21 mouse cellular contexts compared by ENCODE assay signal in the genomic region with DNA sequence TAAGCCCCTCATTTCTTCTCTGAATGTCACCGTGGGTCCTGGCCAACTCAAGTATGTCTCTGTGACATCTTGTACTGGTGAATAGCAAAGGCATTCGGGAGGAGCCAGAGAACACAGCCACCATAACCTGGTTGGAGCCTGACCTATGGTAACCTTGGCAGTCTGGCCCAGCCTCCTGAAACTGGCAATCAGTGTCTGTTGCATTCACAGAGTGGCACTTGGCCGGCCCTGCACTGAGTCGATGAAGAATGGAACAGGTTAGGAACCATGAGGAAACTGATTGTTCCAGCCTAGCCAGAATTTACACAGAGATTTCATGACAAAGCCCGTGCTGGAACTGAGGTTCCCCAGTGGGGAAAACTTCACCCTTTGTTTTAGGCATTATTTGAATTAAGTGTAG. TPM values are rescaled to one million over a fixed set of nuclear protein-coding genes. Genes with fewer than 3 reads are reported as not detected.
A peak's percentile ranks its signal among the peaks of the same experiment; 100 is the strongest.
DNase-seq lines count a peak whose midpoint lies in the region; ATAC-seq and TF ChIP-seq lines count a peak whose summit lies in the region.
"Had no signal": no experiment of that assay in that cellular context is flagged by ENCODE, and none has a peak within 500 bp of the region (broad histone marks: within the 10 kb centered on the region; RNA-seq: fewer than 3 reads in every experiment).

No protein-coding gene starts in this region.

- WGBS in heart, embryonic 12.5 days: 73% methylated on average over 5 of the region's 5 CpGs

- no peaks in the 10 kb centered on the region for H3K36me3 ChIP-seq in heart, embryonic 12.5 days
- H3K36me3 ChIP-seq: embryonic facial prominence, embryonic 13.5 days; forebrain, embryonic 12.5 days; hindbrain, embryonic 13.5 days had no signal

- DNase-seq in gastrocnemius, adult 2 months: peak; percentile 26
- no peak for DNase-seq in gastrocnemius, postnatal 10 days
- peak; percentile 33 for DNase-seq in heart, adult 8-10 months (ENCODE audit: low spot score)
- DNase-seq in adipocyte (ENCODE audit: low spot score): peak; percentile 20
- DNase-seq in heart, postnatal 10 days: peak; percentile 37 to 38
- no peak for DNase-seq in cerebellum, adult 9-11 months
- DNase-seq: adrenal gland, postnatal 25 days; cerebellum, adult 2 months; cerebellum, postnatal 14 days; gastrocnemius, postnatal 36 days; kidney, adult 11 months; kidney, adult 9 months had no signal

- intact Hi-C loops in gastrocnemius, adult 2 months (cut with DNase I): no loop called here
- intact Hi-C loops in heart, postnatal 10 days (cut with DNase I): no loop called here

- peaks cover 7% of the 10 kb centered on the region; the same call in 1 of the 2 replicates for H3K4me1 ChIP-seq in heart, embryonic 12.5 days (replicated peaks)
- H3K4me1 ChIP-seq: forebrain, embryonic 12.5 days; hindbrain, embryonic 13.5 days had no signal

- no peak overlapping the region for H3K4me2 ChIP-seq in heart, embryonic 12.5 days
- H3K4me2 ChIP-seq: embryonic facial prominence, embryonic 13.5 days; forebrain, embryonic 12.5 days; hindbrain, embryonic 13.5 days had no signal

- no peak overlapping the region for H3K27ac ChIP-seq in gastrocnemius, adult 2 months
- H3K27ac ChIP-seq in heart, embryonic 12.5 days (ENCODE audit: poor library complexity, severe bottlenecking): no peak overlapping the region
- H3K27ac ChIP-seq: embryonic facial prominence, embryonic 13.5 days; forebrain, embryonic 12.5 days; hindbrain, embryonic 13.5 days; hindbrain, postnatal 0 days had no signal

- no peak for TF ChIP-seq CTCF in gastrocnemius, adult 2 months (IDR thresholded peaks at IDR 0.05)

- H3K27me3 ChIP-seq in heart, embryonic 12.5 days (replicated peaks): no peaks in the 10 kb centered on the region
- H3K27me3 ChIP-seq: embryonic facial prominence, embryonic 13.5 days; forebrain, embryonic 12.5 days; hindbrain, embryonic 13.5 days had no signal

- no peak for ATAC-seq in heart, embryonic 12.5 days (ENCODE audit: insufficient number of reproducible peaks, low FRiP score)
- no peak for ATAC-seq in frontal cortex, adult (ENCODE audit: low TSS enrichment)
- ATAC-seq: forebrain, embryonic 16.5 days; hindbrain, postnatal 0 days had no signal

- H3K9ac ChIP-seq in heart, embryonic 12.5 days: no peak overlapping the region
- H3K9ac ChIP-seq: embryonic facial prominence, embryonic 13.5 days; forebrain, embryonic 12.5 days; hindbrain, embryonic 13.5 days had no signal

- H3K4me3 ChIP-seq in gastrocnemius, adult 2 months: no peak overlapping the region
- no peak overlapping the region for H3K4me3 ChIP-seq in heart, embryonic 12.5 days
- H3K4me3 ChIP-seq: embryonic facial prominence, embryonic 13.5 days; forebrain, embryonic 12.5 days; hindbrain, embryonic 13.5 days had no signal

- H3K9me3 ChIP-seq in heart, embryonic 12.5 days (replicated peaks): no peaks in the 10 kb centered on the region
- H3K9me3 ChIP-seq: embryonic facial prominence, embryonic 13.5 days; forebrain, embryonic 12.5 days; hindbrain, embryonic 13.5 days had no signal

RNA-seq across cellular contexts. Expression of gene Adamts17, which starts 38.8 kb away (rescaled TPM):
- under 1 TPM; 0.15 to 0.47 TPM for total RNA-seq in gastrocnemius, adult 2 months (2021)
- total RNA-seq in gastrocnemius, postnatal 10 days (2021): 10 to 100 TPM in 1 of 2 experiments, 1 to 10 TPM in 1; 9.7 to 16.6 TPM
- 1 to 10 TPM in 1 of 4 experiments, under 1 TPM in 3; 0.52 to 1.4 (median 0.63) TPM for total RNA-seq in heart, adult 8-10 months (2022)
- 3.7 and 6.3 TPM in 2 replicates for polyA plus RNA-seq in heart, embryonic 12.5 days (2016; fragmentation: Nextera tagmentation; extraction: Ambion mirVana)
- 10 to 100 TPM; 15.9 to 18.4 TPM for total RNA-seq in heart, postnatal 10 days (2021)

RNA-seq across cellular contexts. Expression of gene Cers3, which starts 57.5 kb away (rescaled TPM):
- total RNA-seq in gastrocnemius, adult 2 months (2021): not detected
- total RNA-seq in gastrocnemius, postnatal 10 days (2021): not detected
- under 1 TPM in 2 of 4 experiments, not detected in 2; 0.09 to 0.22 TPM for total RNA-seq in heart, adult 8-10 months (2022)
- polyA plus RNA-seq in heart, embryonic 12.5 days (2016; fragmentation: Nextera tagmentation; extraction: Ambion mirVana): 0.53 and 0.65 TPM in 2 replicates
- total RNA-seq in heart, postnatal 10 days (2021): under 1 TPM; 0.14 to 0.35 TPM
- total RNA-seq: hematopoietic stem cell, adult 5-6 weeks; MEL had no signal

Comparison
In these comparisons a context has a peak if more than half of its experiments do, and no peak if none do; other contexts are left out.
1. DNase-seq: peak in gastrocnemius, adult 2 months (single experiment), heart, adult 8-10 months (single experiment), adipocyte (single experiment) and heart, postnatal 10 days (2 of 2); none in gastrocnemius, postnatal 10 days (single experiment) and cerebellum, adult 9-11 months (single experiment).
2. RNA of gene Adamts17, which starts 38.8 kb away (total RNA-seq): 15.9 to 18.4 TPM in heart, postnatal 10 days and 9.7 to 16.6 TPM in gastrocnemius, postnatal 10 days; 0.52 to 1.4 TPM in heart, adult 8-10 months and 0.15 to 0.47 TPM in gastrocnemius, adult 2 months; every median in the first group is over 4 times any median in the second.